Mouse (Mus musculus) cerebellum, postnatal 10 days (tissue): ENCODE data around the gene Rbm3.

Experiments used
- DNase-seq, 2 experiments: peaks; one replicate each; pipeline ENCODE4 v3.0.0; 2021; ENCODE audit warnings: mixed read lengths in 2 of 2

Gene Rbm3

GRCm38 (mm10) chrX:8145153-8145991 lies at the start of gene Rbm3:
Gene Rbm3, minus strand, starts transcription at chrX:8145880.
- DNase-seq, result peak; percentile 89 to 93

- peak in 1 of 2 experiments; percentile 62 for DNase-seq
These were observed 47.7 kb upstream of the Rbm3 start, which contains the start of gene Ebp for GRCm38 (mm10) chrX:8193419-8193723. Gene Ebp, minus strand, starts transcription at chrX:8193512.

- DNase-seq, result peak; percentile 85 to 88
These were observed 47.1 kb upstream of the Rbm3 start for GRCm38 (mm10) chrX:8192640-8193418.

- no peak for DNase-seq
These were observed 46.5 kb upstream of the Rbm3 start for GRCm38 (mm10) chrX:8192126-8192639.

GRCm38 (mm10) chrX:8182871-8183540 lies 37.3 kb upstream of the Rbm3 start:
- no peak for DNase-seq

GRCm38 (mm10) chrX:8179646-8180045 lies 34.0 kb upstream of the Rbm3 start:
- DNase-seq, result no peak

- no peak for DNase-seq
These were observed 33.2 kb upstream of the Rbm3 start for GRCm38 (mm10) chrX:8178871-8179270.

GRCm38 (mm10) chrX:8175504-8176385 lies 30.1 kb upstream of the Rbm3 start, which contains the start of gene Tbc1d25:
Gene Tbc1d25, minus strand, starts transcription at chrX:8176181.
- DNase-seq, result peak; percentile 89 to 93

- DNase-seq, result no peak
These were observed 29.5 kb upstream of the Rbm3 start for GRCm38 (mm10) chrX:8175169-8175503.

- DNase-seq, result no peak
These were observed 22.3 kb upstream of the Rbm3 start for GRCm38 (mm10) chrX:8167716-8168647.

- no peak for DNase-seq
These were observed 18.8 kb upstream of the Rbm3 start for GRCm38 (mm10) chrX:8164471-8164870.

- DNase-seq, result no peak
These were observed 17.4 kb upstream of the Rbm3 start for GRCm38 (mm10) chrX:8163076-8163475.

GRCm38 (mm10) chrX:8143750-8144149 lies 1.9 kb downstream of the Rbm3 start:
- peak; percentile 42 to 44 for DNase-seq

- DNase-seq, result no peak
These were observed 2.7 kb downstream of the Rbm3 start for GRCm38 (mm10) chrX:8142948-8143347.

GRCm38 (mm10) chrX:8141058-8141457 lies 4.6 kb downstream of the Rbm3 start:
- DNase-seq, result no peak

GRCm38 (mm10) chrX:8140446-8140845 lies 5.2 kb downstream of the Rbm3 start:
- DNase-seq, result no peak

GRCm38 (mm10) chrX:8139480-8139879 lies 6.2 kb downstream of the Rbm3 start:
- no peak for DNase-seq

GRCm38 (mm10) chrX:8135886-8136285 lies 9.8 kb downstream of the Rbm3 start:
- no peak for DNase-seq

GRCm38 (mm10) chrX:8132017-8132976 lies 13.4 kb downstream of the Rbm3 start, which contains the start of gene Wdr13:
Gene Wdr13, minus strand, starts transcription at chrX:8132892.
- peak; percentile 90 to 92 for DNase-seq

GRCm38 (mm10) chrX:8131393-8131792 lies 14.3 kb downstream of the Rbm3 start:
- DNase-seq, result peak in 1 of 2 experiments; percentile 10
